Mouse (Mus musculus): ENCODE data around the gene Btbd9. TPM values are rescaled to one million over a fixed set of nuclear protein-coding genes. Genes with fewer than 3 reads are reported as not detected.

Gene Btbd9
- polyA plus RNA-seq, 1 experiment: 31.2 TPM

GRCm38 (mm10) chr17:30402871-30403270, 173.4 kb downstream of the Btbd9 start:
- H3K4me1 ChIP-seq (ENCODE audit: control insufficient read depth, insufficient read depth, insufficient read length, low read length): no peaks in the 10 kb centered on the region
- H3K27ac ChIP-seq (ENCODE audit: insufficient read depth, low read depth, low read length): no peak overlapping the region
- WGBS: 81% methylated on average over 3 of the region's 3 CpGs
- TF ChIP-seq POLR2A (IDR thresholded peaks at IDR 0.05; ENCODE audit: low read depth, low read length) (no peak), CTCF (IDR thresholded peaks at IDR 0.05; ENCODE audit: extremely low read depth, insufficient read length, insufficient replicate concordance, low read depth, low read length) (no peak)
- H3K36me3 ChIP-seq (ENCODE audit: control insufficient read depth, insufficient read depth, low read length): no peaks in the 10 kb centered on the region
- no peak overlapping the region for H3K4me3 ChIP-seq (ENCODE audit: low read depth, low read length)
- no peaks in the 10 kb centered on the region for H3K27me3 ChIP-seq (ENCODE audit: control insufficient read depth, insufficient read depth, low read length)

- Histone ChIP-seq H3K4me1 (ENCODE audit: control insufficient read depth, insufficient read depth, insufficient read length, low read length) (no peaks in the 10 kb centered on the region), H3K27me3 (ENCODE audit: control insufficient read depth, insufficient read depth, low read length) (no peaks in the 10 kb centered on the region), H3K4me3 (ENCODE audit: low read depth, low read length) (no peak overlapping the region), H3K27ac (ENCODE audit: insufficient read depth, low read depth, low read length) (no peak overlapping the region), H3K36me3 (ENCODE audit: control insufficient read depth, insufficient read depth, low read length) (0 out of 2 replicates have a peak, but pooled peaks cover 1% of the 10 kb centered on the region)
- WGBS: 76% methylated on average over 4 of the region's 4 CpGs
- TF ChIP-seq CTCF (IDR thresholded peaks at IDR 0.05; ENCODE audit: extremely low read depth, insufficient read length, insufficient replicate concordance, low read depth, low read length): no peak
- TF ChIP-seq POLR2A (IDR thresholded peaks at IDR 0.05; ENCODE audit: low read depth, low read length): no peak
Observed at GRCm38 (mm10) chr17:30395261-30395660, 181.0 kb downstream of the Btbd9 start.

- Histone ChIP-seq H3K27me3 (ENCODE audit: control insufficient read depth, insufficient read depth, low read length) (no peaks in the 10 kb centered on the region), H3K4me3 (ENCODE audit: low read depth, low read length) (no peak overlapping the region), H3K27ac (ENCODE audit: insufficient read depth, low read depth, low read length) (no peak overlapping the region), H3K4me1 (ENCODE audit: control insufficient read depth, insufficient read depth, insufficient read length, low read length) (no peaks in the 10 kb centered on the region), H3K36me3 (ENCODE audit: control insufficient read depth, insufficient read depth, low read length) (0 out of 2 replicates have a peak, but pooled peaks cover 1% of the 10 kb centered on the region)
- 88% methylated on average over 4 of the region's 4 CpGs for WGBS
- no peak for TF ChIP-seq CTCF (IDR thresholded peaks at IDR 0.05; ENCODE audit: extremely low read depth, insufficient read length, insufficient replicate concordance, low read depth, low read length)
- TF ChIP-seq POLR2A (IDR thresholded peaks at IDR 0.05; ENCODE audit: low read depth, low read length): no peak
Observed at GRCm38 (mm10) chr17:30392031-30392430, 184.3 kb downstream of the Btbd9 start.

GRCm38 (mm10) chr17:30391220-30391619, 185.1 kb downstream of the Btbd9 start:
- H3K4me1 ChIP-seq (ENCODE audit: control insufficient read depth, insufficient read depth, insufficient read length, low read length): no peaks in the 10 kb centered on the region
- TF ChIP-seq CTCF (IDR thresholded peaks at IDR 0.05; ENCODE audit: extremely low read depth, insufficient read length, insufficient replicate concordance, low read depth, low read length): no peak
- no peak for TF ChIP-seq POLR2A (IDR thresholded peaks at IDR 0.05; ENCODE audit: low read depth, low read length)
- H3K4me3 ChIP-seq (ENCODE audit: low read depth, low read length): no peak overlapping the region
- no peaks in the 10 kb centered on the region for H3K27me3 ChIP-seq (ENCODE audit: control insufficient read depth, insufficient read depth, low read length)
- 0 out of 2 replicates have a peak, but pooled peaks cover 1% of the 10 kb centered on the region for H3K36me3 ChIP-seq (ENCODE audit: control insufficient read depth, insufficient read depth, low read length)
- H3K27ac ChIP-seq (ENCODE audit: insufficient read depth, low read depth, low read length): no peak overlapping the region
- 96% methylated on average over 1 of the region's 1 CpGs for WGBS

GRCm38 (mm10) chr17:30389686-30390085, 186.6 kb downstream of the Btbd9 start:
- H3K27me3 ChIP-seq (ENCODE audit: control insufficient read depth, insufficient read depth, low read length): no peaks in the 10 kb centered on the region
- no peaks in the 10 kb centered on the region for H3K36me3 ChIP-seq (ENCODE audit: control insufficient read depth, insufficient read depth, low read length)
- H3K27ac ChIP-seq (ENCODE audit: insufficient read depth, low read depth, low read length): no peak overlapping the region
- H3K4me3 ChIP-seq (ENCODE audit: low read depth, low read length): no peak overlapping the region
- no peaks in the 10 kb centered on the region for H3K4me1 ChIP-seq (ENCODE audit: control insufficient read depth, insufficient read depth, insufficient read length, low read length)
- TF ChIP-seq POLR2A (IDR thresholded peaks at IDR 0.05; ENCODE audit: low read depth, low read length): no peak
- TF ChIP-seq CTCF (IDR thresholded peaks at IDR 0.05; ENCODE audit: extremely low read depth, insufficient read length, insufficient replicate concordance, low read depth, low read length): no peak

GRCm38 (mm10) chr17:30388817-30389216, 187.5 kb downstream of the Btbd9 start:
- Histone ChIP-seq H3K36me3 (ENCODE audit: control insufficient read depth, insufficient read depth, low read length) (no peaks in the 10 kb centered on the region), H3K4me1 (ENCODE audit: control insufficient read depth, insufficient read depth, insufficient read length, low read length) (no peaks in the 10 kb centered on the region), H3K4me3 (ENCODE audit: low read depth, low read length) (no peak overlapping the region), H3K27ac (ENCODE audit: insufficient read depth, low read depth, low read length) (no peak overlapping the region), H3K27me3 (ENCODE audit: control insufficient read depth, insufficient read depth, low read length) (no peaks in the 10 kb centered on the region)
- TF ChIP-seq CTCF (IDR thresholded peaks at IDR 0.05; ENCODE audit: extremely low read depth, insufficient read length, insufficient replicate concordance, low read depth, low read length): no peak
- TF ChIP-seq POLR2A (IDR thresholded peaks at IDR 0.05; ENCODE audit: low read depth, low read length): no peak
- 83% methylated on average over 4 of the region's 4 CpGs for WGBS

- no peaks in the 10 kb centered on the region for H3K36me3 ChIP-seq (ENCODE audit: control insufficient read depth, insufficient read depth, low read length)
- no peak overlapping the region for H3K27ac ChIP-seq (ENCODE audit: insufficient read depth, low read depth, low read length)
- H3K4me3 ChIP-seq (ENCODE audit: low read depth, low read length): no peak overlapping the region
- H3K27me3 ChIP-seq (ENCODE audit: control insufficient read depth, insufficient read depth, low read length): no peaks in the 10 kb centered on the region
- TF ChIP-seq POLR2A (IDR thresholded peaks at IDR 0.05; ENCODE audit: low read depth, low read length): no peak
- no peak for TF ChIP-seq CTCF (IDR thresholded peaks at IDR 0.05; ENCODE audit: extremely low read depth, insufficient read length, insufficient replicate concordance, low read depth, low read length)
- WGBS: 85% methylated on average over 3 of the region's 3 CpGs
- no peaks in the 10 kb centered on the region for H3K4me1 ChIP-seq (ENCODE audit: control insufficient read depth, insufficient read depth, insufficient read length, low read length)
Observed at GRCm38 (mm10) chr17:30388391-30388790, 187.9 kb downstream of the Btbd9 start.

All from small intestine, adult 2 months (tissue).